Mouse (Mus musculus) spleen, adult 2 months (tissue): ENCODE measurements around the gene Cad.

ENCODE experiments used
- CTCF ChIP-seq: fragments of 200-500 bp; IDR thresholded peaks from 2 replicates; pipeline ENCODE4 v1.5.1; 2011; ENCODE audit warnings: mild to moderate bottlenecking, inconsistent platforms; ENCODE audit not compliant: insufficient read depth, insufficient read length, insufficient replicate concordance; ENCODE audit errors: extremely low read depth
- POLR2A ChIP-seq: fragments of 200-500 bp; IDR thresholded peaks from 2 replicates; pipeline ENCODE4 v1.6.1; 2011; ENCODE audit warnings: low read depth, low read length, inconsistent platforms

DNA sequence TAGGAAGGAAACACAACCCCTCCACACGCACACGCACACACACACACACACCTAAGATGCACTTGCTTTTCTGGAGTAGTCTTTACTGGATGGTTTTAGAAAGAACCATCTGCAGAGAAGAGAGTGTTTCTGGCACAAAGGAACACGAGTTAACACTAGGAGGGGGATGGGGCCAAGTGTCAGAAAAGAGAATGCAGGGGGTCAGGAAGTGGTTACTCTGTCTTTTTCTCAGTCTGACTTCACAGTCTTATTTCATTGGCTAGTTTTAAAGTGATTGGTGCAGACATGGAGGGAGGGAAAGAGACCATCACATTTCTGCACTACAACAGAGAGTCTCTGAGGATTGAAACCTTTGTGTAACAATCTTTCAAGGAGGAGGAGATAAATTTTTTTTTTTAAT is 41.8 kb upstream of the Cad start:
- TF ChIP-seq CTCF (no peak), POLR2A (no peak)
